Mouse (Mus musculus) lung, postnatal 0 days (tissue): ENCODE measurements at regions not wholly inside any gene's neighbourhood (a gene's known extent, or its start where the extent isn't known, plus 50 kb on each side); places are given as distances from the start of the nearest gene placed in this dataset.

Experiments used
- ATAC-seq: fragments of 200-750 bp; cut with Nextera tagmentation; 2 replicates; pipeline ENCODE4 v1.8.0; 2017; ENCODE audit warnings: moderate library complexity
- DNase-seq: peaks from one replicate; pipeline ENCODE4 v3.0.0-alpha.2; 2016; ENCODE audit warnings: low spot score
- H3K27ac ChIP-seq: fragments of 300-500 bp; sonication (generic); 2 replicates; pipeline ENCODE4 v1.5.1; 2014; ENCODE audit warnings: antibody characterized with exemption, mild to moderate bottlenecking, low read length, mixed read lengths
- H3K27me3 ChIP-seq: fragments of 300-500 bp; sonication (generic); replicated peaks from 2 replicates; pipeline ENCODE4 v1.6.1; 2014; ENCODE audit warnings: low read length, mixed read lengths; ENCODE audit not compliant: insufficient read depth
- H3K36me3 ChIP-seq: fragments of 300-500 bp; sonication (generic); 2 replicates; pipeline ENCODE4 v1.6.1; 2014; ENCODE audit warnings: low read length, mixed read lengths; ENCODE audit not compliant: insufficient read depth
- H3K4me1 ChIP-seq: fragments of 300-500 bp; sonication (generic); 2 replicates; pipeline ENCODE4 v1.6.1; 2014; ENCODE audit warnings: antibody characterized with exemption, low read depth, low read length, mixed read lengths; ENCODE audit not compliant: insufficient read depth
- H3K4me2 ChIP-seq: fragments of 300-500 bp; sonication (generic); replicated peaks from 2 replicates; pipeline ENCODE4 v1.6.1; 2014; ENCODE audit warnings: low read depth, mild to moderate bottlenecking, low read length, moderate library complexity, mixed read lengths
- H3K4me3 ChIP-seq: fragments of 300-500 bp; sonication (generic); 2 replicates; pipeline ENCODE4 v1.5.1; 2014; ENCODE audit warnings: low read depth, low read length
- H3K9ac ChIP-seq: fragments of 300-500 bp; sonication (generic); replicated peaks from 2 replicates; pipeline ENCODE4 v1.6.1; 2014; ENCODE audit warnings: low read depth, mild to moderate bottlenecking
- H3K9me3 ChIP-seq: fragments of 300-500 bp; sonication (generic); 2 replicates; pipeline ENCODE4 v1.6.1; 2016; ENCODE audit warnings: low read length, mixed read lengths
- CTCF ChIP-seq: IDR thresholded peaks from 2 replicates; pipeline ENCODE4 v1.5.1; 2016; ENCODE audit warnings: antibody characterized with exemption, mild to moderate bottlenecking
- EP300 ChIP-seq: IDR thresholded peaks from 2 replicates; pipeline ENCODE4 v1.6.1; 2016; ENCODE audit warnings: antibody characterized with exemption, mild to moderate bottlenecking, control low read depth
- WGBS: fragments of 180-500 bp; shearing (Covaris S2); extraction: QIAGEN DNeasy Blood & Tissue Kit; methylation state at CpG from one replicate; pipeline ENCODE4 v1.1.7; 2014; 5-methylcytosine and 5-hydroxymethylcytosine counted together

- no peaks in the 10 kb centered on the region for H3K27me3 ChIP-seq
- H3K27ac ChIP-seq, result no peak overlapping the region
- WGBS, result 12% methylated on average over 2 of the region's 2 CpGs
These were observed 60.3 kb upstream of the Smarcad1 start for GRCm38 (mm10) chr6:64982132-64982531.

More at GRCm38 (mm10) chr6:64982132-64982531, 60.3 kb upstream of the Smarcad1 start:
- Histone ChIP-seq H3K9me3 (no peaks in the 10 kb centered on the region), H3K4me1 (no peaks in the 10 kb centered on the region), H3K9ac (no peak overlapping the region), H3K4me3 (no peak overlapping the region), H3K4me2 (no peak overlapping the region), H3K36me3 (no peaks in the 10 kb centered on the region)
- ATAC-seq (no peak), DNase-seq (no peak)
- no peak for TF ChIP-seq CTCF
- TF ChIP-seq EP300, result no peak
